ENCODE assay signal across 9 mouse cellular contexts in the genomic region with DNA sequence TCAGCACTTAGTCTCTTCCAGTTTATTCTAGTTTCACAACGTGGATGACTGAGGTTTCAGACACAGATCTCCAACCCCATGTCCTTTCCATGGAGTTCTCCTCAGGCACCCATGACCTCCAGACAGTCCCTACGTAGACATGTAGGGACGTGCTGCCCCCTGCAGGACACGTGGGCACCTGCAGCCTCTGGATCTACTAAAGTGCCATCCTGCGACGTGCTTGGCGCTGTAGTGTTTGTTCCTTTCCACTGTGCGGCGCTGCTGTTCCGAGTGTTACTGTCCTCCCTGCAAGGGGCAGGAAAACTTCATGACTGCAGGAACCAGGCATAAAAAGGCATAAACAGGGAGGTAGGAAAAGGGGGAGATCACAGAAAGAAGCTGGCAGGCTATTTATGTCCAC. TPM values are rescaled to one million over a fixed set of nuclear protein-coding genes. Genes with fewer than 3 reads are reported as not detected.
DNase-seq lines count a peak whose midpoint lies in the region; ATAC-seq and TF ChIP-seq lines count a peak whose summit lies in the region.
"Had no signal": no experiment of that assay in that cellular context is flagged by ENCODE, and none has a peak within 500 bp of the region (broad histone marks: within the 10 kb centered on the region; RNA-seq: fewer than 3 reads in every experiment).

No protein-coding gene starts in this region.

- in situ Hi-C loops in CH12.LX (cut with MboI; ENCODE audit: low pct_ligation_motif_present, low pct_unique_long_range_greater_than_20kb, low sequenced_read_pairs): no loop called here

- ATAC-seq in granulocyte monocyte progenitor cell, adult 5-6 weeks (replicated peaks; ENCODE audit: poor library complexity, severe bottlenecking): peak; percentile 93
- ATAC-seq in lung, postnatal 0 days: peak; percentile 90

- H3K4me3 ChIP-seq in CH12.LX (replicated peaks in 1 of 3; ENCODE audit: low read depth in 2 of 3, low read length in 2 of 3, poor library complexity in 1 of 3): no peak overlapping the region
- H3K4me3 ChIP-seq in lung, postnatal 0 days (ENCODE audit: low read depth, low read length): no peak overlapping the region
- H3K4me3 ChIP-seq: midbrain, embryonic 12.5 days had no signal

- H3K4me1 ChIP-seq in CH12.LX (ENCODE audit: control insufficient read depth in 1 of 2, insufficient read depth in 2 of 2): no peaks in the 10 kb centered on the region
- H3K4me1 ChIP-seq in lung, postnatal 0 days (ENCODE audit: insufficient read depth, low read depth, low read length): no peaks in the 10 kb centered on the region
- H3K4me1 ChIP-seq: midbrain, embryonic 12.5 days had no signal

- 3% methylated on average over 10 of the region's 10 CpGs for WGBS in lung, postnatal 0 days

- TF ChIP-seq POLR2A in CH12.LX (IDR thresholded peaks at IDR 0.05; ENCODE audit: low read depth, low read length): no peak

- peak; percentile 91 for DNase-seq in CH12.LX (ENCODE audit: extremely low read depth)
- peak; percentile 96 for DNase-seq in ZHBTc4 (ENCODE audit: low read depth, low spot score)
- DNase-seq in cerebellum, postnatal 36 days: peak; percentile 75 to 78
- peak; percentile 46 to 69 for DNase-seq in layer of hippocampus, adult 8-10 months (ENCODE audit: low spot score in 2 of 2)
- peak; percentile 91 for DNase-seq in lung, postnatal 0 days (ENCODE audit: low spot score)
- peak; percentile 46 for DNase-seq in right cerebral cortex, postnatal 25 days
- DNase-seq in urinary bladder, postnatal 36 days (ENCODE audit: low spot score in 2 of 2): peak; percentile 53 to 76

- TF ChIP-seq CTCF in CH12.LX (conservative IDR thresholded peaks at IDR 0.05 in 1 of 2, IDR thresholded peaks at IDR 0.05 in 1 of 2; ENCODE audit: low read depth in 2 of 2, low read length in 2 of 2): peak; percentile 99 to 100
- peak; percentile 100 for TF ChIP-seq CTCF in lung, postnatal 0 days (IDR thresholded peaks at IDR 0.05)

- dilution Hi-C loops in CH12.LX (cut with MboI; ENCODE audit: extremely low pct_ligation_motif_present, extremely low pct_unique_long_range_greater_than_20kb, low sequenced_read_pairs): no loop called here

- H3K9ac ChIP-seq in CH12.LX (ENCODE audit: insufficient read depth, low read depth): no peak overlapping the region
- H3K9ac ChIP-seq in lung, postnatal 0 days (replicated peaks; ENCODE audit: low read depth): no peak overlapping the region
- H3K9ac ChIP-seq: midbrain, embryonic 12.5 days had no signal

- H3K27me3 ChIP-seq in CH12.LX (replicated peaks): peaks cover 8% of the 10 kb centered on the region
- H3K27me3 ChIP-seq in lung, postnatal 0 days (replicated peaks; ENCODE audit: insufficient read depth, low read length): no peaks in the 10 kb centered on the region

- TF ChIP-seq RAD21 in CH12.LX (IDR thresholded peaks at IDR 0.05; ENCODE audit: low read depth, low read length): peak; percentile 96

- H3K27ac ChIP-seq in CH12.LX (ENCODE audit: insufficient read depth, low read depth): no peak overlapping the region
- H3K27ac ChIP-seq in lung, postnatal 0 days (ENCODE audit: low read length): no peak overlapping the region
- H3K27ac ChIP-seq: midbrain, embryonic 12.5 days had no signal

- no peaks in the 10 kb centered on the region for H3K79me2 ChIP-seq in CH12.LX (replicated peaks; ENCODE audit: control insufficient read depth, extremely low read depth, insufficient read depth, poor library complexity, severe bottlenecking)

- H3K9me3 ChIP-seq in CH12.LX (replicated peaks; ENCODE audit: low read length): peaks cover 7% of the 10 kb centered on the region
- no peaks in the 10 kb centered on the region for H3K9me3 ChIP-seq in lung, postnatal 0 days (ENCODE audit: low read length)
- H3K9me3 ChIP-seq: midbrain, embryonic 12.5 days had no signal

- no peak overlapping the region for H3K4me2 ChIP-seq in CH12.LX (ENCODE audit: insufficient read depth, low read depth, poor library complexity, severe bottlenecking)
- no peak overlapping the region for H3K4me2 ChIP-seq in lung, postnatal 0 days (replicated peaks; ENCODE audit: low read depth, low read length)
- H3K4me2 ChIP-seq: midbrain, embryonic 12.5 days had no signal

- TF ChIP-seq EP300 in CH12.LX (IDR thresholded peaks at IDR 0.05; ENCODE audit: low read length): no peak
- no peak for TF ChIP-seq EP300 in lung, postnatal 0 days (IDR thresholded peaks at IDR 0.05)

- no peaks in the 10 kb centered on the region for H3K36me3 ChIP-seq in CH12.LX (replicated peaks in 1 of 2; ENCODE audit: control insufficient read depth in 1 of 2, insufficient read depth in 1 of 2, low read length in 1 of 2)
- H3K36me3 ChIP-seq in lung, postnatal 0 days (ENCODE audit: insufficient read depth, low read length): no peaks in the 10 kb centered on the region
- H3K36me3 ChIP-seq: midbrain, embryonic 12.5 days had no signal

TF ChIP-seq in CH12.LX, 34 proteins besides CTCF, POLR2A, EP300 and RAD21:
- TF ChIP-seq JUN (IDR thresholded peaks at IDR 0.05; ENCODE audit: insufficient read depth, low read depth, low read length) (no peak), IRF4 (IDR thresholded peaks at IDR 0.05; ENCODE audit: low read depth, low read length) (peak; percentile 57; the same call in 1 of the 2 replicates), USF1 (IDR thresholded peaks at IDR 0.05; ENCODE audit: low read depth, low read length) (no peak), NELFE (IDR thresholded peaks at IDR 0.05; ENCODE audit: low read depth, low read length) (peak; percentile 69; the same call in 1 of the 2 replicates), MEF2A (IDR thresholded peaks at IDR 0.05; ENCODE audit: borderline replicate concordance, low read depth, low read length) (peak; percentile 52; the same call in 1 of the 2 replicates), POLR2AphosphoS2 (IDR thresholded peaks at IDR 0.05; ENCODE audit: low read depth, low read length) (no peak), NRF1 (IDR thresholded peaks at IDR 0.05; ENCODE audit: low read depth, low read length) (peak; percentile 23; the same call in 1 of the 2 replicates), ZMIZ1 (IDR thresholded peaks at IDR 0.05; ENCODE audit: low read depth, low read length) (no peak), SMC3 (IDR thresholded peaks at IDR 0.05; ENCODE audit: low read depth, low read length) (peak; percentile 99), MAX (IDR thresholded peaks at IDR 0.05; ENCODE audit: low read length) (peak; percentile 87), PAX5 (IDR thresholded peaks at IDR 0.05; ENCODE audit: low read length) (no peak), TCF12 (IDR thresholded peaks at IDR 0.05; ENCODE audit: low read depth, low read length) (peak; percentile 51; the same call in 1 of the 2 replicates), RCOR1 (conservative IDR thresholded peaks at IDR 0.05; ENCODE audit: low read depth, low read length) (no peak), ZC3H11A (IDR thresholded peaks at IDR 0.05; ENCODE audit: low read depth, low read length) (peak; percentile 77), JUND (conservative IDR thresholded peaks at IDR 0.05; ENCODE audit: low read depth, low read length) (no peak), MYC (IDR thresholded peaks at IDR 0.05; ENCODE audit: low read depth, low read length) (no peak), USF2 (conservative IDR thresholded peaks at IDR 0.05; ENCODE audit: low read depth, low read length) (peak; percentile 17; the same call in 1 of the 2 replicates), MXI1 (IDR thresholded peaks at IDR 0.05; ENCODE audit: low read depth, low read length) (no peak), SIN3A (IDR thresholded peaks at IDR 0.05; ENCODE audit: low read length) (0 out of 2 replicates have a peak, but pooled peaks have one; percentile 22)

RNA-seq across cellular contexts. Expression of gene Wnt8b, which starts 19.1 kb away (rescaled TPM):
- total RNA-seq in CH12.LX (2012; rRNA removed) (not detected in 2 replicates), CH12.LX (2014; rRNA removed) (not detected in 2 replicates)
- polyA plus RNA-seq in CH12.LX (2012; ENCODE audit: insufficient read length, low read depth): 0.07 TPM in 1 of 2 replicates, not detected in the other
- total RNA-seq in granulocyte monocyte progenitor cell, adult 5-6 weeks (2014; fragmentation: Nextera tagmentation): not detected in 2 replicates
- not detected in 2 replicates for total RNA-seq in granulocyte monocyte progenitor cell, adult 5-6 weeks (2017)
- not detected for total RNA-seq in layer of hippocampus, adult 8-10 months (2022)
- not detected in 2 replicates for polyA plus RNA-seq in lung, postnatal 0 days (2015; fragmentation: Nextera tagmentation; extraction: Ambion mirVana)

Comparison
In these comparisons a context has a peak if more than half of its experiments do, and no peak if none do; other contexts are left out.
1. DNase-seq: peak in every context shown above with its lines; median percentile 96 in ZHBTc4; 91 in CH12.LX; 91 in lung, postnatal 0 days; 76 in cerebellum, postnatal 36 days; 64 in urinary bladder, postnatal 36 days; 58 in layer of hippocampus, adult 8-10 months; 46 in right cerebral cortex, postnatal 25 days.